Mouse (Mus musculus) limb, embryonic 14.5 days (tissue): ENCODE measurements around the gene Tm6sf1. TPM values are rescaled to one million over a fixed set of nuclear protein-coding genes. Genes with fewer than 3 reads are reported as not detected.

Experiments used
- ATAC-seq: fragments of 200-750 bp; cut with Nextera tagmentation; 2 replicates; pipeline ENCODE4 v1.8.0; 2017; ENCODE audit warnings: low read depth, moderate number of reproducible peaks, moderate TSS enrichment; ENCODE audit not compliant: low FRiP score
- DNase-seq: peaks from one replicate; pipeline ENCODE4 v3.0.0-alpha.2; 2015; ENCODE audit warnings: low spot score
- H3K27ac ChIP-seq: fragments of 300-500 bp; sonication (generic); replicated peaks from 2 replicates; pipeline ENCODE4 v1.5.1; 2014; ENCODE audit warnings: low read depth, mild to moderate bottlenecking, low read length, moderate library complexity, mixed read lengths
- H3K27me3 ChIP-seq: fragments of 300-500 bp; sonication (generic); 2 replicates; pipeline ENCODE4 v1.6.1; 2014; ENCODE audit warnings: low read length, mixed read lengths; ENCODE audit not compliant: control insufficient read depth, insufficient read depth
- H3K36me3 ChIP-seq: fragments of 300-500 bp; sonication (generic); 2 replicates; pipeline ENCODE4 v1.6.1; 2014; ENCODE audit warnings: mild to moderate bottlenecking, low read length, moderate library complexity, mixed read lengths; ENCODE audit not compliant: control insufficient read depth, insufficient read depth
- H3K4me1 ChIP-seq: fragments of 300-500 bp; sonication (generic); 2 replicates; pipeline ENCODE4 v1.6.1; 2014; ENCODE audit warnings: antibody characterized with exemption, low read length, mixed read lengths; ENCODE audit not compliant: control insufficient read depth, insufficient read depth
- H3K4me2 ChIP-seq: fragments of 300-500 bp; sonication (generic); replicated peaks from 2 replicates; pipeline ENCODE4 v1.6.1; 2014; ENCODE audit warnings: low read depth, mild to moderate bottlenecking, low read length, moderate library complexity; ENCODE audit not compliant: severe bottlenecking
- H3K4me3 ChIP-seq: fragments of 300-500 bp; sonication (generic); replicated peaks from 2 replicates; pipeline ENCODE4 v1.5.1; 2014; ENCODE audit warnings: low read length
- H3K9ac ChIP-seq: fragments of 300-500 bp; sonication (generic); 2 replicates; pipeline ENCODE4 v1.6.1; 2014; ENCODE audit warnings: mild to moderate bottlenecking, low read depth, low read length, moderate library complexity; ENCODE audit not compliant: severe bottlenecking
- H3K9me3 ChIP-seq: fragments of 300-500 bp; sonication (generic); 2 replicates; pipeline ENCODE4 v1.6.1; 2016; ENCODE audit warnings: low read length; ENCODE audit not compliant: control insufficient read depth
- POLR2A ChIP-seq: fragments of 200-500 bp; IDR thresholded peaks from 2 replicates; pipeline ENCODE4 v1.8.0; 2012; ENCODE audit warnings: inconsistent platforms, mild to moderate bottlenecking, moderate library complexity, borderline replicate concordance; ENCODE audit not compliant: insufficient read depth, insufficient read length; ENCODE audit errors: extremely low read depth
- WGBS: fragments of 180-500 bp; shearing (Covaris S2); extraction: QIAGEN DNeasy Blood & Tissue Kit; methylation state at CpG from one replicate; pipeline ENCODE4 v1.1.7; 2014; 5-methylcytosine and 5-hydroxymethylcytosine counted together
- polyA plus RNA-seq, 2 experiments: library from polyadenylated mRNA; depleted of rRNA in 1 of 2; stranded (reverse) in 1 of 2; unstranded in 1 of 2; fragments of >200 nt; fragmentation: Nextera tagmentation in 1 of 2; extraction: Ambion mirVana in 1 of 2; gene quantifications; 2 replicates each; pipeline versions ENCODE4 v1.2.1 to v1.2.3; 2012 to 2014

Gene Tm6sf1
- polyA plus RNA-seq, 2 experiments = 26.6 to 49.0 TPM

- Histone ChIP-seq H3K9ac (no peak overlapping the region), H3K36me3 (no peaks in the 10 kb centered on the region), H3K4me2 (no peak overlapping the region), H3K9me3 (no peaks in the 10 kb centered on the region), H3K4me1 (peaks cover 5% of the 10 kb centered on the region; the same call in 1 of the 2 replicates), H3K27me3 (peaks cover 18% of the 10 kb centered on the region), H3K4me3 (no peak overlapping the region), H3K27ac (no peak overlapping the region)
- no peak for TF ChIP-seq POLR2A
- DNase-seq = no peak
- ATAC-seq = no peak
- WGBS = 62% methylated on average over 4 of the region's 4 CpGs
Observed at GRCm38 (mm10) chr7:81856221-81856620, 2.6 kb upstream of the Tm6sf1 start.

- Histone ChIP-seq H3K27ac (no peak overlapping the region), H3K4me1 (peaks cover 5% of the 10 kb centered on the region; the same call in 1 of the 2 replicates), H3K36me3 (no peaks in the 10 kb centered on the region), H3K9me3 (no peaks in the 10 kb centered on the region), H3K4me3 (peak overlapping the region; percentile 60), H3K4me2 (peak overlapping the region; percentile 88; the same call in 1 of the 2 replicates), H3K27me3 (peaks cover 18% of the 10 kb centered on the region), H3K9ac (no peak overlapping the region)
- WGBS = 8% methylated on average over 9 of the region's 9 CpGs
- no peak for TF ChIP-seq POLR2A
- ATAC-seq (no peak), DNase-seq (no peak)
Observed at GRCm38 (mm10) chr7:81858236-81858635, 565 bp upstream of the Tm6sf1 start.

GRCm38 (mm10) chr7:81860071-81860470, 1.3 kb downstream of the Tm6sf1 start:
- Histone ChIP-seq H3K36me3 (no peaks in the 10 kb centered on the region), H3K9me3 (no peaks in the 10 kb centered on the region), H3K27ac (no peak overlapping the region), H3K9ac (no peak overlapping the region), H3K4me2 (peak overlapping the region; percentile 88; the same call in 1 of the 2 replicates), H3K27me3 (peaks cover 18% of the 10 kb centered on the region), H3K4me3 (peak overlapping the region; percentile 60), H3K4me1 (peaks cover 5% of the 10 kb centered on the region; the same call in 1 of the 2 replicates)
- ATAC-seq (no peak), DNase-seq (peak; percentile 30)
- TF ChIP-seq POLR2A = no peak
- WGBS = 47% methylated on average over 11 of the region's 11 CpGs

- 66% methylated on average over 5 of the region's 5 CpGs for WGBS
- DNase-seq (no peak), ATAC-seq (no peak)
- Histone ChIP-seq H3K27me3 (peaks cover 18% of the 10 kb centered on the region), H3K9me3 (no peaks in the 10 kb centered on the region), H3K4me3 (no peak overlapping the region), H3K4me1 (peaks cover 5% of the 10 kb centered on the region; the same call in 1 of the 2 replicates), H3K9ac (no peak overlapping the region), H3K27ac (no peak overlapping the region), H3K36me3 (no peaks in the 10 kb centered on the region), H3K4me2 (no peak overlapping the region)
- TF ChIP-seq POLR2A = no peak
Observed at GRCm38 (mm10) chr7:81860996-81861395, 2.2 kb downstream of the Tm6sf1 start.

- 87% methylated on average over 2 of the region's 2 CpGs for WGBS
- H3K27ac ChIP-seq = no peak overlapping the region
- peaks cover 5% of the 10 kb centered on the region; the same call in 1 of the 2 replicates for H3K4me1 ChIP-seq
- no peak for TF ChIP-seq POLR2A
- H3K27me3 ChIP-seq = peaks cover 18% of the 10 kb centered on the region
- no peaks in the 10 kb centered on the region for H3K36me3 ChIP-seq
- H3K9me3 ChIP-seq = no peaks in the 10 kb centered on the region
- H3K4me2 ChIP-seq = no peak overlapping the region
- H3K4me3 ChIP-seq = no peak overlapping the region
- DNase-seq = no peak
- no peak for ATAC-seq
- no peak overlapping the region for H3K9ac ChIP-seq
Observed at GRCm38 (mm10) chr7:81861461-81861860, 2.7 kb downstream of the Tm6sf1 start.
